Mouse (Mus musculus) granulocyte monocyte progenitor cell, adult 5-6 weeks (primary cell): ENCODE data around the gene 2900026A02Rik. TPM values are rescaled to one million over a fixed set of nuclear protein-coding genes. Genes with fewer than 3 reads are reported as not detected.
A peak's percentile ranks its signal among the peaks of the same experiment; 100 is the strongest.

ENCODE experiments used
- ATAC-seq: replicated peaks from 2 replicates; pipeline ENCODE4 v1.8.0; 2016; ENCODE audit warnings: mild to moderate bottlenecking, moderate TSS enrichment, inconsistent platforms; ENCODE audit not compliant: poor library complexity, severe bottlenecking
- total RNA-seq, 2 experiments: library from RNA; stranded (forward) in 1 of 2; stranded (reverse) in 1 of 2; fragments of 200-712, 200-1000 nt in 1 of 2; fragments of >200 nt in 1 of 2; fragmentation: Nextera tagmentation in 1 of 2; gene quantifications; 2 replicates each; pipeline ENCODE4 v1.2.3; 2014 to 2017

The 2900026A02Rik gene
- total RNA-seq, 2 experiments from 2014 or later: 0.88 to 4.1 TPM

- no peak for ATAC-seq
Observed at GRCm38 (mm10) chr5:113153508-113153830, 67.6 kb downstream of the 2900026A02Rik start.

GRCm38 (mm10) chr5:113152663-113153507, 68.2 kb downstream of the 2900026A02Rik start:
- no peak for ATAC-seq

GRCm38 (mm10) chr5:113151554-113152103, 69.4 kb downstream of the 2900026A02Rik start:
- no peak for ATAC-seq

GRCm38 (mm10) chr5:113150871-113151553, 70.0 kb downstream of the 2900026A02Rik start:
- peak; percentile 79 for ATAC-seq

GRCm38 (mm10) chr5:113149052-113149451, 72.0 kb downstream of the 2900026A02Rik start:
- no peak for ATAC-seq

- ATAC-seq: no peak
Observed at GRCm38 (mm10) chr5:113147994-113148471, 73.0 kb downstream of the 2900026A02Rik start.

- ATAC-seq: no peak
Observed at GRCm38 (mm10) chr5:113146656-113147055, 74.4 kb downstream of the 2900026A02Rik start.

GRCm38 (mm10) chr5:113145171-113145570, 75.9 kb downstream of the 2900026A02Rik start:
- no peak for ATAC-seq

- ATAC-seq: no peak
Observed at GRCm38 (mm10) chr5:113142486-113142885, 78.5 kb downstream of the 2900026A02Rik start.

GRCm38 (mm10) chr5:113142018-113142417, 79.0 kb downstream of the 2900026A02Rik start:
- no peak for ATAC-seq

GRCm38 (mm10) chr5:113140872-113141271, 80.2 kb downstream of the 2900026A02Rik start:
- no peak for ATAC-seq

GRCm38 (mm10) chr5:113140051-113140450, 81.0 kb downstream of the 2900026A02Rik start:
- no peak for ATAC-seq

GRCm38 (mm10) chr5:113139064-113139726, 81.8 kb downstream of the 2900026A02Rik start:
- no peak for ATAC-seq

- peak; percentile 65 for ATAC-seq
Observed at GRCm38 (mm10) chr5:113138319-113139063, 82.5 kb downstream of the 2900026A02Rik start.

GRCm38 (mm10) chr5:113137691-113138318, 83.2 kb downstream of the 2900026A02Rik start:
- 0 out of 2 replicates have a peak, but pooled peaks have one; percentile 3 for ATAC-seq

GRCm38 (mm10) chr5:113136951-113137487, 84.0 kb downstream of the 2900026A02Rik start:
- ATAC-seq: no peak

GRCm38 (mm10) chr5:113135513-113135912, 85.5 kb downstream of the 2900026A02Rik start:
- no peak for ATAC-seq

GRCm38 (mm10) chr5:113133722-113134710, 87.0 kb downstream of the 2900026A02Rik start:
- no peak for ATAC-seq
